Mouse (Mus musculus): ENCODE data around the gene Gata1. TPM values are rescaled to one million over a fixed set of nuclear protein-coding genes. Genes with fewer than 3 reads are reported as not detected.

Gata1 gene
- polyA plus RNA-seq, 1 experiment from 2014 or later: not detected

DNA sequence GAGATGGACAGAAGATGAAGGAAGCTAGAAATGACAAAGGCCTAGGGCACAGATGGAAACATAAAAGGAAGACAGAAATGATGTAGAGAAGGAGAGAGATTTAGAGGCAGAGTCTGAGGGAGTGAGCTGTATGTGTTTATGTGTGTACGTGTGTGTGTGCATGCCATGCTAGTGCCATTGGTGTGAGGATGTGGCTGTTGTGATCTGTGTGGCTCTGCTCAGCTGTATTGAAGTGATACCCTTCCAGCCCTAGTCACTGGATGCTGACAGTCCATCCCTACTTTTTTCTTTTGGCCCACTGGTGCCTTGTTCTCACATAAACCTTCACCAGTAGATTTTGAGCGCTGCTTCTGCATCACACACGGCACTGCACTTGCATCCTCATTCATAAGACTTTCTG lies 9.0 kb downstream of the Gata1 start:
- no peaks in the 10 kb centered on the region for H3K9me3 ChIP-seq (ENCODE audit: control insufficient read depth)
- H3K36me3 ChIP-seq (ENCODE audit: control insufficient read depth, insufficient read depth): no peaks in the 10 kb centered on the region
- H3K4me2 ChIP-seq (replicated peaks; ENCODE audit: low read depth): no peak overlapping the region
- H3K9ac ChIP-seq (ENCODE audit: low read depth, low read length): no peak overlapping the region
- no peak overlapping the region for H3K27ac ChIP-seq (ENCODE audit: low read depth, low read length)
- H3K4me3 ChIP-seq (ENCODE audit: low read depth, low read length): no peak overlapping the region
- no peaks in the 10 kb centered on the region for H3K4me1 ChIP-seq (replicated peaks; ENCODE audit: control insufficient read depth, insufficient read depth, low read length)
- ATAC-seq: no peak
- H3K27me3 ChIP-seq (replicated peaks; ENCODE audit: control insufficient read depth, insufficient read depth, low read length): no peaks in the 10 kb centered on the region
- WGBS: 87% methylated on average over 3 of the region's 3 CpGs
- TF ChIP-seq CTCF (IDR thresholded peaks at IDR 0.05; ENCODE audit: low read depth): no peak

DNA sequence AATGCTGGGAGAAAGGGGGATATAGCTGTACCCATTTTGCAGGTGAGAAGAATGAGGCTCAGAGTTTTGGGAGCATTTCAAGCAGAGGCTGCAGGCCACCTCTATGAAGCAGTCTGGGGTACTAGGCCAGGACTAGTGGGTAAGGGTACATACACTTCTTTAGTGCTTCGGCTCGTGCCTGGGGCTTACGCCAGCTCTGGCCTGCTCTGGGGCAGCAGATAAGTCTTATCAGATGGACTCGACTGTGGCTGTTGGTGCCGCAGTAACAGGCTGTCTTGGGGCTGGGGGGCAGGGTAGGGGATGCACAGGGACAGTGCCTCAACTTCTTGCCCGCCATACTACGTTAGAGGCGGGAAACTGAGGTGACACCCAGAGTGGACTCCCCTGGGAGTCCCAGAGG lies 9.6 kb downstream of the Gata1 start:
- no peak overlapping the region for H3K9ac ChIP-seq (ENCODE audit: low read depth, low read length)
- no peak overlapping the region for H3K27ac ChIP-seq (ENCODE audit: low read depth, low read length)
- H3K27me3 ChIP-seq (replicated peaks; ENCODE audit: control insufficient read depth, insufficient read depth, low read length): no peaks in the 10 kb centered on the region
- no peaks in the 10 kb centered on the region for H3K4me1 ChIP-seq (replicated peaks; ENCODE audit: control insufficient read depth, insufficient read depth, low read length)
- 73% methylated on average over 8 of the region's 8 CpGs for WGBS
- no peak overlapping the region for H3K4me2 ChIP-seq (replicated peaks; ENCODE audit: low read depth)
- no peak for TF ChIP-seq CTCF (IDR thresholded peaks at IDR 0.05; ENCODE audit: low read depth)
- no peak for ATAC-seq
- H3K36me3 ChIP-seq (ENCODE audit: control insufficient read depth, insufficient read depth): no peaks in the 10 kb centered on the region
- no peaks in the 10 kb centered on the region for H3K9me3 ChIP-seq (ENCODE audit: control insufficient read depth)
- H3K4me3 ChIP-seq (ENCODE audit: low read depth, low read length): no peak overlapping the region

DNA sequence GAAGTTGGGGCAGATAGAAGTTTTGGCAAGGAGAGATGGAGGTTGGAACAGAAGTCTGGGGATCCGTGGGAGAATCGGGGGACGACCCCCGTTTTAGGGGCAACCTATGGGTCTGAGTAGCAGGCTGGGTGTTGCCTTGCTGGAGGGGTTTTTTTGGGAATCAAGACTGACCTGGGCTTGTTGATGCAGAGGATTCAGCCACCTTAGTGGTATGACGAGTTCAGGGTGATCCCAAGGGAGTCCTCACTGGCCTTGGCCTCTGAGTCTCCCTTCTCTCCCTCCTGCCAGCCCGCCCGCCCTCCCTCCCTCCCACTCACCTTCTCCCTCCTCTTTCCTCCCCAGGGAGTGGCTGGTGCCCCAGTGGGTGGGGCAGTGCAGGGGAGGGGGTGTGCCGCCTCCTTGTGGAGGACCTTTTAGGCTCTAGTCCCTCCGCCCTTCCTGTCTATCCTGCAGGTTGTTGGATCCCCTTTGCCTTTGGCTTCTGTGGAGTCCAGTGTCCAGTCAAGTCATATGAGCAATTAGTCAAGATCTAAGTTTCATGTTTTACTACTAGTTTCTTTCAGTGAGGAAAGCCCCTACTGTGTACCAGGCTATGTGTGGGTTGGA lies 10.2 kb downstream of the Gata1 start:
- H3K4me3 ChIP-seq (ENCODE audit: low read depth, low read length): no peak overlapping the region
- H3K4me2 ChIP-seq (replicated peaks; ENCODE audit: low read depth): no peak overlapping the region
- no peak for TF ChIP-seq CTCF (IDR thresholded peaks at IDR 0.05; ENCODE audit: low read depth)
- H3K36me3 ChIP-seq (ENCODE audit: control insufficient read depth, insufficient read depth): no peaks in the 10 kb centered on the region
- no peak overlapping the region for H3K27ac ChIP-seq (ENCODE audit: low read depth, low read length)
- no peaks in the 10 kb centered on the region for H3K9me3 ChIP-seq (ENCODE audit: control insufficient read depth)
- no peaks in the 10 kb centered on the region for H3K27me3 ChIP-seq (replicated peaks; ENCODE audit: control insufficient read depth, insufficient read depth, low read length)
- no peak overlapping the region for H3K9ac ChIP-seq (ENCODE audit: low read depth, low read length)
- no peak for ATAC-seq
- no peaks in the 10 kb centered on the region for H3K4me1 ChIP-seq (replicated peaks; ENCODE audit: control insufficient read depth, insufficient read depth, low read length)
- WGBS: 78% methylated on average over 8 of the region's 9 CpGs

DNA sequence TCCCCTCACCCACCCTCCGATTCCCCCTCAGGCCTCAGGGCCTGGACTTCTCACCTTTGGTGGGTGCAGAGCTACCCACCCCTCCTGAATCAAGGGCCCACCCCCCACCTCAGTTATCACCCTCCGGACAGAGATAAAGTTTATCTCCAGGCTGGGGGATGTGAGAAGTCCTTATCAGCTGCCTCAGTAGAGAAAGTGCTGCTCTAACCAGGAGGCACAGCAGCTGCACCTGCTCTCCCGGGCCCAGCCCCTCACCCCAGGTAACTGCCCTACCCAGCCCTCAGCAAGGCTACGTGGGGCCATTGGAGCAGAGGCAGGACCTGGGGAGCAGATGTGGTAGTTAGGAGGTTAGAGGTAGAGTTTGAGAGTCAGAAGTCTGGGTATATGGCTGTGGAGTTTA lies 11.7 kb downstream of the Gata1 start:
- H3K4me2 ChIP-seq (replicated peaks; ENCODE audit: low read depth): no peak overlapping the region
- H3K4me3 ChIP-seq (ENCODE audit: low read depth, low read length): no peak overlapping the region
- no peaks in the 10 kb centered on the region for H3K9me3 ChIP-seq (ENCODE audit: control insufficient read depth)
- H3K4me1 ChIP-seq (replicated peaks; ENCODE audit: control insufficient read depth, insufficient read depth, low read length): no peaks in the 10 kb centered on the region
- ATAC-seq: no peak
- no peak overlapping the region for H3K27ac ChIP-seq (ENCODE audit: low read depth, low read length)
- TF ChIP-seq CTCF (IDR thresholded peaks at IDR 0.05; ENCODE audit: low read depth): no peak
- 44% methylated on average over 4 of the region's 4 CpGs for WGBS
- H3K9ac ChIP-seq (ENCODE audit: low read depth, low read length): no peak overlapping the region
- no peaks in the 10 kb centered on the region for H3K36me3 ChIP-seq (ENCODE audit: control insufficient read depth, insufficient read depth)
- no peaks in the 10 kb centered on the region for H3K27me3 ChIP-seq (replicated peaks; ENCODE audit: control insufficient read depth, insufficient read depth, low read length)

DNA sequence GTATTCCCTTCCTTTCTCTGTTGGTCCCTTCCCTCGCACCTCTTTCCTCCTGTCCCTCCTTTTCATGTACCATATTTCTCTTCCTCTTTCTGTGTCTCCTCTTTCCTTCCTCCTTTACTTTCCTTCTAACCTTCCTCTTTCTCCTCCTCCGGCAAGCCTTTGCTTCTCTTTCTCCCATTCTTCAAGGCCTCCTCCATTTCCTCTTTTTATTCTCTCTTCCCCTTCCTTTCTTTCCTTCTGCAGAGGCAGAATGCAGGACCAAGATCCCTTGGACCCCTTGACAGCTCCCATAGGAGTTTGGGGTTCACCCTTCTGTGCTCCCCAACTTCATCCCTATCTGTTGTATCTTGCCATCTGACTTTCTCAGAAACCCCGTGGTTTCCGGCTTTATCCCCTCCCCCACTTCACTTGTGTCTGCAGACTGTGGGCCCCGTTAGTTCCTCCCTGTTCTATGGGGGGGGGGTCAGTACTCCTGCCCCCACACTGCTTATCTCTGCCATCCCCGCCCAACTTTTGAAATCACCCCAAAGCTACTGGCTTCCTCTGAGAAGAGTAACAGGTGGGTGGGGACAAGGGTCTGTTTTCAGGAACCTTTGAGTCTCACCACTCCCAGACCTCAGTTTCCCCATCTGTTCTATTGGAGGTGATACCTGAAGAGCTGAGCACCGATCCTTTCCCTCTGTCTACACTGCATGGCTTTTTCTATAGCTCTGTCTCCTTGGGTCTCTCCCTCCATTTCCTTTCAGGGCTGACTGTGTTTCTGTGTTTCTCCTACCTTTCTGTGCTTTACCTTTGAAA lies 13.8 kb downstream of the Gata1 start:
- no peak for TF ChIP-seq CTCF (IDR thresholded peaks at IDR 0.05; ENCODE audit: low read depth)
- H3K4me2 ChIP-seq (replicated peaks; ENCODE audit: low read depth): no peak overlapping the region
- H3K9ac ChIP-seq (ENCODE audit: low read depth, low read length): no peak overlapping the region
- no peaks in the 10 kb centered on the region for H3K36me3 ChIP-seq (ENCODE audit: control insufficient read depth, insufficient read depth)
- no peaks in the 10 kb centered on the region for H3K9me3 ChIP-seq (ENCODE audit: control insufficient read depth)
- H3K4me1 ChIP-seq (replicated peaks; ENCODE audit: control insufficient read depth, insufficient read depth, low read length): no peaks in the 10 kb centered on the region
- H3K4me3 ChIP-seq (ENCODE audit: low read depth, low read length): no peak overlapping the region
- no peaks in the 10 kb centered on the region for H3K27me3 ChIP-seq (replicated peaks; ENCODE audit: control insufficient read depth, insufficient read depth, low read length)
- no peak overlapping the region for H3K27ac ChIP-seq (ENCODE audit: low read depth, low read length)
- ATAC-seq: no peak
- WGBS: 63% methylated on average over 7 of the region's 7 CpGs

DNA sequence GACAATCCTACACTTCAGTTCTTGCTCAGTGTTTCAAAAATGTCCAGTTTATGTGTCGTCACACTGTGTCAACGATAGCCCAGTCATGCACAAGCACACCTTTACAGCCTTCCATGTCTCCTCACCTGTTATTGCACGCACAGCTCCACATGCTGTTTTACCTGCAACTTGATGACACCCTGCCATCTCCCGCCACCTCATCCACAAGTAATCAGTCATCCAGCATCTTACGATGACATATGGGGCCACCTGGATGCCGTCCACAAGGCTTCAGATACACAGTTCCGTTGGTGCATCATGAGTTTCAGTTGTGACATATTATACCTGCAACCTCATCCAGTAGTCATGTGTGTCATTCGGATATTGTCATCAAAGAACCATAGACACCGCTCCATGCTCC lies 19.0 kb downstream of the Gata1 start:
- Histone ChIP-seq H3K4me2 (replicated peaks; ENCODE audit: low read depth) (no peak overlapping the region), H3K4me1 (replicated peaks; ENCODE audit: control insufficient read depth, insufficient read depth, low read length) (no peaks in the 10 kb centered on the region), H3K9ac (ENCODE audit: low read depth, low read length) (no peak overlapping the region), H3K27ac (ENCODE audit: low read depth, low read length) (no peak overlapping the region), H3K27me3 (replicated peaks; ENCODE audit: control insufficient read depth, insufficient read depth, low read length) (no peaks in the 10 kb centered on the region), H3K4me3 (ENCODE audit: low read depth, low read length) (no peak overlapping the region), H3K9me3 (ENCODE audit: control insufficient read depth) (no peaks in the 10 kb centered on the region), H3K36me3 (ENCODE audit: control insufficient read depth, insufficient read depth) (no peaks in the 10 kb centered on the region)
- WGBS: 87% methylated on average over 9 of the region's 9 CpGs
- no peak for TF ChIP-seq CTCF (IDR thresholded peaks at IDR 0.05; ENCODE audit: low read depth)
- ATAC-seq: no peak

Data from intestine, postnatal 0 days (tissue).